Mouse (Mus musculus): ENCODE measurements around the gene Ccdc85c. TPM values are rescaled to one million over a fixed set of nuclear protein-coding genes. Genes with fewer than 3 reads are reported as not detected.

Ccdc85c gene
- polyA plus RNA-seq, 1 experiment from 2014 or later: 0.06 TPM

DNA sequence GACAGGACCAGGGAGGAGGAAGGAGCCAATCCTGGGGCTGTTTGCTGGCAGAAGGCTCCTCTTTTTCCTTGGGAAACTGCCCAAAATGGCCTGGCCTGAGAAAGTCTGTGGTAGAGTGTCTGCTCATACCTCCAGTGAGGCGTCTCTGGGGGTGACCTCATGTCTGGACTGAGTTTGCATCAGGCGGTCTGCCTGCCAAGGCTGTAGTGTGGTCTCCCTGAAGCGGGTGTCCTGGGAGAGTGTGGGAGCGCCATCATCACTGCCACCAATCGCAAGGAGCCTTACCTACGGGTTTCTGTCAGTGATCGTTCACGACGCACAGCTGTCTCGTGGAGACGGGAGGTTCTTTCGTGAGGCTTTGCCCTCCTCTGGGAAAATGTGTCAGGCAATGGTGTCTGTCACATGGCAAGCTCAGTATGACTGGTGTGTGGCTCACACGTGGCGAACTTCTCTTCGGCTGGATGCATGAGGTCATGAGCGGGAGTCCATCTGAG lies 33.2 kb upstream of the Ccdc85c start:
- 93% methylated on average over 16 of the region's 16 CpGs for WGBS (ENCODE audit: missing documents)
- Histone ChIP-seq H3K79me2 (ENCODE audit: inconsistent target) (no peaks in the 10 kb centered on the region), H3K27ac (no peak overlapping the region), H3K36me3 (ENCODE audit: inconsistent target) (no peaks in the 10 kb centered on the region), H3K4me3 (ENCODE audit: inconsistent target) (no peak overlapping the region)

DNA sequence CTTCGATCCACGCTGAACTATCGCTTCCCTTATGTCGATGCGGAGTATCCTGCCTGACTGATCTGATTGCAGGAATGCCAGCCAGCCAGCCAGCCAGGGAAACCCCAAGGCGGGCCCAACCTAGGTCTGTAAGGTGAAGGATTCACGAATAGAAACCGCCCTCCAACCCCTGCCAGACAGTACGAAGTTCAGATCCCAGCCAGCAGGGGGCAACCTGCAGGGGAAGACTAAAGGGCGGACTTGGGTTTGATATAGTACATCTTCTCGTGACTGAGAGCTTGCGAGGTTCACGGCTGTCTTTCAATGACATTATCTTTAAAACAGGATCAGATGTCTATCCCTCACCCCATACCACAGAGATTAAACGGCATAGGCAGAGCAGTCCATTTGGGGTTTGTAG lies 32.3 kb upstream of the Ccdc85c start:
- no peak overlapping the region for H3K27ac ChIP-seq
- H3K4me3 ChIP-seq (ENCODE audit: inconsistent target): no peak overlapping the region
- no peaks in the 10 kb centered on the region for H3K79me2 ChIP-seq (ENCODE audit: inconsistent target)
- WGBS (ENCODE audit: missing documents): 26% methylated on average over 14 of the region's 14 CpGs
- H3K36me3 ChIP-seq (ENCODE audit: inconsistent target): no peaks in the 10 kb centered on the region

DNA sequence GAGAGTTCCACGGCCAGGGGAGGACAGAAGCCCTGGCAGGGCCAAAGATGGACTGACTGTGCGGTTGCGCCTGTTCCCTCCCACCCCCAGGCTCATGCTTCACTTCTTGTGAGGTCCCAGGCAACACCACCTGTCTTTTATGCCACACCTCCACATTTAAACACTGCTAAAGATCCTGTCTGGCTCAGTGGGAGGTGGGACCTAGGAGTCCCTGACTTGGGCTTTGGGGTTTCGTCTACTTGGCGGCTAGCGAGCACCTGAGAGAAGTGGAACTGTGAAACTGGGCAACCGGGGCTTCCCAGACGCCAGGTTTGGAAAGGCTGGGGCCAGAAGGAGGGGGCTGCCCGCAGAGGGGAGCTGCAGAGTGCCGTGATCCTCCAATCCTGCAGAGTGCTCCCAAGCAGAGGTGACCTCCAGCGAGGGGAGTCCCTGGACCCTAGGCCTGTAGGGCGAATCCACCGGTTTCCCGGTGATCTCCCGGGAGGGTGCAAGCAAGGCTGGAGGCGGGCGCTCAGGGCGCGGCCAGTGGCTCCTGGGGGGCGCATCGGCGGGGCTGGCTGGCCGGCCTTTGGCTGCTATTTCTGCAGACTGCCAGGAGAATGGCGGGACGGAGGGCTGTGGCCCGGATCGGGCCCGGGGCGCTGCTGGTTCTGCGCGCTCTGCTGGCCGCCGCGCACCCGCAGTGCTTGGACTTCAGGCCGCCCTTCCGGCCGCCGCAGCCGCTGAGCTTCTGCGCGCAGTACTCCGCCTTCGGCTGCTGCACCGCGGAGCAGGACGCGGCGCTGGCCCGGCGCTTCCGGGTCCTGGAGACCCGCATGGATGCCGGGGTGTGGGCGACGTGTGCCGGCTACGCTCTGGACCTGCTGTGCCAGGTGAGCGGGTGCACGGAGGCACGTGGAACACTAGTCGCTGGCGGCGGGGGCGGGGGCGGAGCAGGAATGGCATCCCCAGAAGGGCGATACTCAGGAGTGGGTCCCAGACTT lies 30.9 kb upstream of the Ccdc85c start, which contains the start of gene Hhipl1:
Gene Hhipl1, plus strand, starts transcription at position 459 of the 983 bp plus-strand sequence.
- H3K27ac ChIP-seq: no peak within 1 kb of the TSS
- H3K4me3 ChIP-seq (ENCODE audit: inconsistent target): no peak within 1 kb of the TSS
- H3K79me2 ChIP-seq (ENCODE audit: inconsistent target): no peaks in the 10 kb centered on the region
- WGBS (ENCODE audit: missing documents): 6% methylated on average over 55 of the region's 67 CpGs
- no peaks in the 10 kb centered on the region for H3K36me3 ChIP-seq (ENCODE audit: inconsistent target)

DNA sequence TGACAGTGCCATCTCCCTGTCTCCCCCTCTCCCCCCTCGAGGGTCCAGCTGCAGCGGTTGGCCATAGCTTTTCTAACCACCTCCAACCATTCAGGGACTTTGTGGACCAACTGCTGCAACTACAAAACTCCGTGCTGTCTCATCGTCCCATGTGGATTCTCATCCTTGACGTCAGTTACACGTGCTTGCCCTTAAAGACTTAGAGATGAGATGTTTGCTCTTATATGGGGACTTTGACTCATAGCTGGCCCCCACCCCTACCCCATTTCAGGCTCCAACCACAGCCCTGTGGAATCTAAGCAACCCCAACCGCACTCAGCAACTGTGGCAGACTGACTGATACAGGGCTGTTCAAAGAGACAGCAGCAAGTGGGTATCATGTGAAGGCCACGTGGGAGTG lies 29.9 kb upstream of the Ccdc85c start:
- H3K27ac ChIP-seq: no peak overlapping the region
- H3K79me2 ChIP-seq (ENCODE audit: inconsistent target): no peaks in the 10 kb centered on the region
- WGBS (ENCODE audit: missing documents): 68% methylated on average over 8 of the region's 8 CpGs
- H3K36me3 ChIP-seq (ENCODE audit: inconsistent target): no peaks in the 10 kb centered on the region
- no peak overlapping the region for H3K4me3 ChIP-seq (ENCODE audit: inconsistent target)

DNA sequence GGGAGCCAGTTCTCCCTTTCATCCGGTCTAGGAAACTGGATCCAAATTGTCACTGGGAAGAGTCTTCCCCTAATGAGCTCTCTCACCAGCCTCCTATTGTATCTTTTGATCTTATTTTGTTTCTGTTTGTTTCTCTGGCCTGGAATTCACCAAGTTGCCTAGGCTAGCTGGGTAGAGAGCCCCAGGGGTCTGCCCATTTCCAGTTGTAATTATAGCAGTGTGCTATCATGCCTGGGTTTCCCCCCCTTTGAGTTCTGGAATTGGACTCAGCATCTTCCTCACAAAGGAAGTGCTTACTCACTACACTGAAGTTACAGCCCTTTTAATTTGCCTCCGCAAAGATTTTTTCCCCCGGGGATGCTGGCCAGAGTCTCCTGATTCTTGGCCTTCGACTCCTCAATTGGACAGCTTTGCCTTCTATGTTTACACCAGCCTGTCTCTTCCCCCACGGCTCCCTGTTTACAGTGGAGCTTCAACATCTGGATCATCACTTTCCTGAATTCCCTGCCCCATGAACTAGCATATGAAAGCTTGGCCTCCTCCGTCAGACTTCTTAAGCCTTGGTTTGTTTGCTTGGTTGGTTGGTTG lies 28.6 kb upstream of the Ccdc85c start:
- 53% methylated on average over 6 of the region's 6 CpGs for WGBS (ENCODE audit: missing documents)
- Histone ChIP-seq H3K36me3 (ENCODE audit: inconsistent target) (no peaks in the 10 kb centered on the region), H3K4me3 (ENCODE audit: inconsistent target) (no peak overlapping the region), H3K27ac (no peak overlapping the region), H3K79me2 (ENCODE audit: inconsistent target) (no peaks in the 10 kb centered on the region)

DNA sequence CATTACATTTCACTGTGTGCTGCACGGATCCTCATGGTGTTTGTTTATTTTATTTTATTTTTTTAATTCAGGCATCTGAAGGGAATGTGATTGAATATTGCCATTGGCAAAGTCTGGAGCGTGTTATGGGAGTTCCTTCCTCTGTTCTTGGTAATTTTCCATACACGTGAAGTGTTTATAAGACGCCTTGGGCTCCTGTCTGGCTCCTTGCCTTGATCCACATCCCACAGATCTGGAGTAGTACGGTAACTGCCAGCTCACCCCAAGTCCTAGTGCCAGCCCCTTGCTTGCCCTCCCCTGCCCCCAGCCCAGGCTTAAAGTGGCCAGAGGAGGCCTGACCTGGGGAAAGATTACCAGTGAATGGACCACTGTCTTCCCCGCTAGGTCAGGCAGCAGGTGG lies 25.8 kb upstream of the Ccdc85c start:
- WGBS (ENCODE audit: missing documents): 93% methylated on average over 6 of the region's 6 CpGs
- Histone ChIP-seq H3K4me3 (ENCODE audit: inconsistent target) (no peak overlapping the region), H3K36me3 (ENCODE audit: inconsistent target) (no peaks in the 10 kb centered on the region), H3K79me2 (ENCODE audit: inconsistent target) (no peaks in the 10 kb centered on the region), H3K27ac (no peak overlapping the region)

DNA sequence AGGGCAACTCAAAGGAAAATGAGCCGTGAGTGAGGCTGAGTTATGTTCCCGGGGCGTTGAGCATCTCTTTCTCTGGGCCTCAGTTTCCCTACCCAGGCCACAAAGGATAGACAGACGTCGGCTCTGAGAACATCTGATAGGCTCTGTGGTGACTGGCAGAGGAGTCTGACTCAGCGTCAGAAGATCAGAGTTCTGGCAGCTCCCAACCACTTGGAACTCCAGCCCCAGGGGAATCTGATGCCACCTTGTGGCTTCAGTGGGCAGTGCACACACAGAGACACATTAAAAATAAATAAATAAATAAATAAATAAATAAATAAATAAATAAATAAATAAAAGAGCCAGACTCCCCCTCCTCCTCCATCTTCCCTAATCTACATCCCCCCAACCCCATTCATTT lies 21.8 kb upstream of the Ccdc85c start:
- Histone ChIP-seq H3K79me2 (ENCODE audit: inconsistent target) (no peaks in the 10 kb centered on the region), H3K36me3 (ENCODE audit: inconsistent target) (no peaks in the 10 kb centered on the region)
- 92% methylated on average over 6 of the region's 6 CpGs for WGBS (ENCODE audit: missing documents)

DNA sequence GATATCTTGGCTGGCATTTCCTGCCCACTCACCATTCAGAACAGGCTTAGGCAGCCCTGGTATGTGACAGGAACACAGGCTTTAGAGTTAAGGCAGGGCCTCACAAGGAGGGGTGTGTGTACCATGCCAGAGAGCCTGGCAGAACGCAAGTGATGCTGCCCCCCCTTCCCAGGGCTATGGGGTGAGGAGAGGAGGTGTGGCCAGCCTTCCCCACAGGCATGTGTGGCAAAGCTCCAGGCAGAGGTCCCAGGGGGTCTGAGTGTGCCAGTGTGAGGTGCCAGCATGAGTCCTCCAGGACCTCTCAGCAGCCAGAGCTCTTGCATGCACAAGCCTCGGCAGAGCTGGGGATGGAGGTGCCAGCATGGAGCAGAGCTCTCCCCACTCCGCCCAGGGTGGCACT lies 19.4 kb upstream of the Ccdc85c start:
- Histone ChIP-seq H3K4me3 (ENCODE audit: inconsistent target) (no peak overlapping the region), H3K79me2 (ENCODE audit: inconsistent target) (no peaks in the 10 kb centered on the region), H3K36me3 (ENCODE audit: inconsistent target) (no peaks in the 10 kb centered on the region), H3K27ac (no peak overlapping the region)
- 80% methylated on average over 3 of the region's 3 CpGs for WGBS (ENCODE audit: missing documents)

More for the DNA sequence above, 21.8 kb upstream of the Ccdc85c start:
- Histone ChIP-seq H3K27ac (no peak overlapping the region), H3K4me3 (ENCODE audit: inconsistent target) (no peak overlapping the region)

DNA sequence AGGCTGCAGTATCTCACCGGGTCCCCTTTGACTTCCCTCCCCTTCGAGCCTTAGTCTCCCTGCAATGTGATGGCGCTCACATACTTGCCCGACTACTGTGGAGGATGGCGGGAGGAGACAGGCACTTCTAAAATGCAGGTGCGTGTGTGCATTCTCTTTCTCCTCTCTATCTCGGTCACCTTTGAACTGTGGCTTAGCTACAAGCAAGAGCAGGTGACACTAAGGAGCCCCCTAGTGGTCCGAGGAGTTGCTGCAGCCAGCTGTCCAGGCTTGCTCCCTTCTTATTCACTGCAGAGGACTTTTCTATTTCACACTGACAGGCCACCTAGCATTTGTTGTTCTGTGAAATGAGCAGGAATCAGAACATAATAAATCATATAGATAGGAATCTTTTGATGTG lies 17.7 kb upstream of the Ccdc85c start:
- 8% methylated on average over 8 of the region's 8 CpGs for WGBS (ENCODE audit: missing documents)
- Histone ChIP-seq H3K27ac (no peak overlapping the region), H3K4me3 (ENCODE audit: inconsistent target) (no peak overlapping the region), H3K79me2 (ENCODE audit: inconsistent target) (no peaks in the 10 kb centered on the region), H3K36me3 (ENCODE audit: inconsistent target) (no peaks in the 10 kb centered on the region)

DNA sequence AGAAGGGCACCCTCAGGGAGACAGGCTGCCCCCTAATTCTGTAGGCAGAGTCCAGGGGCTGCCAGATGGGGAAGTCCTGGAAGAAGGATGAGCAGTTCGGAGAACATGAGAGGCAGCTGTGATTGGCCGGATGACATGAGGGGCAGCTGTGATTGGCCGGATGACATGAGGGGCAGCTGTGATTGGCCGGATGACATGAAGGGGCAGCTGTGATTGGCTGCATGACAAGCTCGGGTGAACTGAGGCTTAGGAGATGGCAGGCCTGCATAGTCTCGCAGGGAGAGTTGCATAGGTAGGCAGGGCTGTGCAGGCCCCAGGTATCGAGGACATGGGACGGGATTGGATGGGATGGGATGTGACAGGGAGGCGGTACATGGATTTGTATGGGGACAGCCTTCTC lies 17.2 kb upstream of the Ccdc85c start:
- no peaks in the 10 kb centered on the region for H3K36me3 ChIP-seq (ENCODE audit: inconsistent target)
- H3K79me2 ChIP-seq (ENCODE audit: inconsistent target): no peaks in the 10 kb centered on the region
- 36% methylated on average over 9 of the region's 9 CpGs for WGBS (ENCODE audit: missing documents)
- no peak overlapping the region for H3K27ac ChIP-seq
- no peak overlapping the region for H3K4me3 ChIP-seq (ENCODE audit: inconsistent target)

DNA sequence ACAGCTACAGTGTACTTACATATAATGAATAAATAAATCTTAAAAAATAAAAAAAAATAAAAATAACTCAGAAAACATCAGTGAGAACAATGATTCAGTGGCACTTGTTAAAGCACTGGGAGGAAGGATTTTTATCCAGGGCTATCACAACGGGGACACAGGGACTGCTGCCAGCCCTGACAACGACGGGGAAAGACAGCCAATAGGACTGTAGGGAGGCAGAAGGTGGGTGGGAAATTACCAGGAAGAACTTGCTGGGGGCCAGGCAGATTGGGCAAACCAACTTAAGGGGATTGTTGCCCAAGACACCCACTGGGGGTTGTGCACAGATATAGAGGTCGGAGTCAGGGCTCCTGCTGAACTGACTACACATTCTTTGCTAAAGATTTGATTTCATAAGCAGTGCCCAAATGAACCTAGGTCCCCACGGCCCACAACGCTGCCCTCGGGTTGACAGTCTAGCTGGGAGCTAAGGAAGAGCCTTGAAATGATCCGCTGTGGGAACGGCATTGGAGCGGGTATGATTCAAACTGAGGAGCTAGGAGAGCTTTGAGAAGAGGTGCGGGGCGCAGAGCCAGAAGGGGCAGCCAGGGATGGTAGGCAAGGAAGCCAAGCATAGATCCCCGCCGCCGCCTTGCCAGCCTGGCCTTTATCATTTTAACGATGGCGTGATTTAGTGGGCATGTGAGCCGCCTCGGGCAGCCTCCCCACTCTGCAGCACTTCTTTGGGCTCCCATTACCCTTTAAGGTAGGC lies 13.1 kb upstream of the Ccdc85c start:
- 94% methylated on average over 19 of the region's 19 CpGs for WGBS (ENCODE audit: missing documents)

DNA sequence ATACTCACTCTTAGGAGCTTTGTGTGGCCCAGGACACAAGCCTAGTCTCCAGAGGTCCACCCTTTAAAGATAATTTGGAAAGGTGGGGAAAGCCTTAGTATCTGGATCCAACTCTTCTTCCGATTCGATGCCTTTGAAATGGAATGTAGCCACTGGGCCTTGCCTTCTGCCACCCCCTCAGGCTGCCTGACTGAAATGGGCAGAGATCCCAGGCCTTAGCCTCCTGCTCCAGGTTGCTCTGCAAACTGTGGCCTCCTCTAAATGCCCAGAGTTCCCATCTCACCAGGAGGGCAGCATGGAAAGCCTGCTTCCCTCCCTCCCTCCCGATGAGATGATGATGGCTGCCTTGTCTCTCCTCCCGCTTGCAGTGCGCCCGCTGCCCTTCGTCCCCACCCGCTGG lies 11.8 kb upstream of the Ccdc85c start:
- Histone ChIP-seq H3K36me3 (ENCODE audit: inconsistent target) (no peaks in the 10 kb centered on the region), H3K79me2 (ENCODE audit: inconsistent target) (no peaks in the 10 kb centered on the region), H3K27ac (no peak overlapping the region), H3K4me3 (ENCODE audit: inconsistent target) (no peak overlapping the region)
- 95% methylated on average over 4 of the region's 8 CpGs for WGBS (ENCODE audit: missing documents)

More for the DNA sequence above, 13.1 kb upstream of the Ccdc85c start:
- no peak overlapping the region for H3K27ac ChIP-seq
- H3K79me2 ChIP-seq (ENCODE audit: inconsistent target): no peaks in the 10 kb centered on the region
- H3K36me3 ChIP-seq (ENCODE audit: inconsistent target): no peaks in the 10 kb centered on the region
- H3K4me3 ChIP-seq (ENCODE audit: inconsistent target): no peak overlapping the region

DNA sequence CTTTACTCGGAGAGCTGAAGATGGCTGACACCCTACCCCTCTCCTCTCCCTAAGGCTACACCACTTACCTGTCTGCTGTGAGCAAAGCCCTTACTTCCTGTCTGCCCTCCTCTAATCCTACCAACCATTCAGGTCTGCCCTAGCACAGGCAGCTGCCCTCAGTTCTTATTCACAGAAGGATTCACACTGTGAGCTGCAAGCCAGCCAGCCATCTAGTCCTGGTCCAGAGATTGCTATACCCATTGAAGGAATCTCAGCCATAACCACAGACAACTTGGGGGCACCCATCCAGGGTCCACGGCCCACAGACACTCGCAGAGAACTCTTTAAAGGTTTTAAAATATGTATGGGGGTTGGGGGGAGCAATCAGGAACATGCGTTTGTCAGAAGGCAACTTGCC lies 11.2 kb upstream of the Ccdc85c start:
- WGBS (ENCODE audit: missing documents): 83% methylated on average over 4 of the region's 4 CpGs

DNA sequence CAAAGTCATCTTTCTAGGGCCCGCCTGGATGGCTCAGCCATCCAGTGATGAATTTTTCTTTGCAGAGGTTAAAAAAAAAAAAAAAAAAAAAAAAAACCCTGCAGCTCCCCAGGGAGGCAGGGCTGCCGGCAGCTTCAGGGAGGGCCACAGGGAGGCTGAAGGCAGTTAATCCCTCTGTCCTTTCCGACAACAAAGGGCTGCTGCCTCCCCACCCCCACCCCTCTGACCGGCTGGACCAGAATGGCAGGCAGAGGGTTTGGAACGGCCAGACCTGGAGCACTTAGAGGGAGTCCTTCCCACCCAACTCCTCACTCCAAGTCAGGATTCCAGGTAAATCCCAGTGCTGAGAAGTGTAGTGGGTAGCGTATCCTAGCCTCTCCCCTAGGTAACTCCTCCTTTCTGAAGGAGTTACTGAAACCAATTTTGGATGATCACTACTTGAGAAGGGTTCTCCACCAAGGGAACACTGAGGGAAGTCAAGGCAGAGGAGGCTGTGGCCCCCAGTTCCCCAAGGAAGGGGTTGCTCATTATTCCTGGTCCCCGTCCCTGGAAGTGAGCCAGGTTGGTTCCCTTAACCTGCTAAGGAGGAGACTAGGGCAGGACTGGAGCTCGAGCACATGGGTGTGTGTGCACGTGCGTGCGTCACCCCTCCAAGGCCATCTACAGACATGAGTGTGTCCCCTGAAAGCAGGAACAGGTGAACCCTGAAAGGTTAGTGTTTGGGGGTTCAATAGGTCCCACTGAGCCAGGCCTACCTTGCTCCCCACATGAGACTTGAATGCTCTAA lies 10.2 kb upstream of the Ccdc85c start:
- no peaks in the 10 kb centered on the region for H3K79me2 ChIP-seq (ENCODE audit: inconsistent target)
- no peak overlapping the region for H3K27ac ChIP-seq
- H3K4me3 ChIP-seq (ENCODE audit: inconsistent target): no peak overlapping the region
- 68% methylated on average over 10 of the region's 11 CpGs for WGBS (ENCODE audit: missing documents)
- H3K36me3 ChIP-seq (ENCODE audit: inconsistent target): no peaks in the 10 kb centered on the region

More for the DNA sequence above, 11.2 kb upstream of the Ccdc85c start:
- Histone ChIP-seq H3K36me3 (ENCODE audit: inconsistent target) (no peaks in the 10 kb centered on the region), H3K4me3 (ENCODE audit: inconsistent target) (no peak overlapping the region), H3K27ac (no peak overlapping the region), H3K79me2 (ENCODE audit: inconsistent target) (no peaks in the 10 kb centered on the region)

Measured in macrophage (primary cell).